Mouse (Mus musculus) heart, adult 2 months (tissue): Measurements from ENCODE around the gene 4931406P16Rik. TPM values are rescaled to one million over a fixed set of nuclear protein-coding genes. Genes with fewer than 3 reads are reported as not detected.

Source experiments
- DNase-seq, 2 experiments: peaks; one replicate each; pipeline ENCODE4 v3.0.0; 2021
- H3K27ac ChIP-seq: fragments of 200-600 bp; 2 replicates; pipeline ENCODE4 v1.8.1; 2022
- H3K27me3 ChIP-seq: fragments of 200-500 bp; 2 replicates; pipeline ENCODE4 v1.6.1; 2012; ENCODE audit warnings: mild to moderate bottlenecking, low read length, inconsistent platforms, mixed read lengths; ENCODE audit not compliant: control insufficient read depth, insufficient read depth
- H3K36me3 ChIP-seq: fragments of 200-500 bp; 2 replicates; pipeline ENCODE4 v1.6.1; 2012; ENCODE audit warnings: low read length, inconsistent platforms; ENCODE audit not compliant: control insufficient read depth, insufficient read depth
- H3K4me1 ChIP-seq: fragments of 200-500 bp; 2 replicates; pipeline ENCODE4 v1.6.1; 2011; ENCODE audit warnings: low read length; ENCODE audit not compliant: control insufficient read depth, insufficient read depth
- H3K4me3 ChIP-seq: fragments of 200-600 bp; 2 replicates; pipeline ENCODE4 v1.8.1; 2022
- H3K79me2 ChIP-seq: fragments of 200-500 bp; replicated peaks from 2 replicates; pipeline ENCODE4 v1.6.1; 2012; ENCODE audit warnings: mild to moderate bottlenecking, inconsistent platforms, low read length, moderate library complexity, mixed read lengths; ENCODE audit not compliant: control insufficient read depth, insufficient read depth
- H3K9ac ChIP-seq: fragments of 200-500 bp; 2 replicates; pipeline ENCODE4 v1.6.1; 2012; ENCODE audit warnings: low read depth, mild to moderate bottlenecking, control low read depth, inconsistent platforms, low read length, mixed read lengths
- CTCF ChIP-seq: fragments of 200-600 bp; IDR thresholded peaks from 2 replicates; pipeline ENCODE4 v1.8.1; 2022; ENCODE audit warnings: antibody characterized with exemption, mild to moderate bottlenecking, moderate library complexity
- EP300 ChIP-seq: fragments of 200-500 bp; IDR thresholded peaks from 2 replicates; pipeline ENCODE4 v1.6.1; 2011; ENCODE audit warnings: low read depth, low read length, control low read depth; ENCODE audit not compliant: insufficient read depth
- POLR2A ChIP-seq: fragments of 200-500 bp; IDR thresholded peaks from 2 replicates; pipeline ENCODE4 v1.6.1; 2011; ENCODE audit warnings: mild to moderate bottlenecking, low read depth, low read length, control low read depth; ENCODE audit not compliant: insufficient read depth
- WGBS: fragments of 180-500 bp; shearing (Covaris S2); methylation state at CpG from one replicate; pipeline ENCODE4 v1.1.7; 2018; 5-methylcytosine and 5-hydroxymethylcytosine counted together
- intact Hi-C: fragments of 180-260 bp; cut with DNase I; formaldehyde crosslinking; loops from one replicate; pipeline ENCODE4 v1.15.1; 2025
- polyA plus RNA-seq: library from polyadenylated mRNA; depleted of rRNA; stranded (reverse); fragments of >200 nt; gene quantifications from 2 replicates; pipeline ENCODE4 v1.2.3, GENCODE M21; 2012; rRNA removed
- total RNA-seq, 2 experiments: library from RNA; stranded (reverse); gene quantifications; 2 replicates each; pipeline ENCODE4 v1.2.3; 2021

The 4931406P16Rik gene
- total and polyA plus RNA-seq, 3 experiments: 24.9 to 44.1 (median 40.7) TPM

DNA sequence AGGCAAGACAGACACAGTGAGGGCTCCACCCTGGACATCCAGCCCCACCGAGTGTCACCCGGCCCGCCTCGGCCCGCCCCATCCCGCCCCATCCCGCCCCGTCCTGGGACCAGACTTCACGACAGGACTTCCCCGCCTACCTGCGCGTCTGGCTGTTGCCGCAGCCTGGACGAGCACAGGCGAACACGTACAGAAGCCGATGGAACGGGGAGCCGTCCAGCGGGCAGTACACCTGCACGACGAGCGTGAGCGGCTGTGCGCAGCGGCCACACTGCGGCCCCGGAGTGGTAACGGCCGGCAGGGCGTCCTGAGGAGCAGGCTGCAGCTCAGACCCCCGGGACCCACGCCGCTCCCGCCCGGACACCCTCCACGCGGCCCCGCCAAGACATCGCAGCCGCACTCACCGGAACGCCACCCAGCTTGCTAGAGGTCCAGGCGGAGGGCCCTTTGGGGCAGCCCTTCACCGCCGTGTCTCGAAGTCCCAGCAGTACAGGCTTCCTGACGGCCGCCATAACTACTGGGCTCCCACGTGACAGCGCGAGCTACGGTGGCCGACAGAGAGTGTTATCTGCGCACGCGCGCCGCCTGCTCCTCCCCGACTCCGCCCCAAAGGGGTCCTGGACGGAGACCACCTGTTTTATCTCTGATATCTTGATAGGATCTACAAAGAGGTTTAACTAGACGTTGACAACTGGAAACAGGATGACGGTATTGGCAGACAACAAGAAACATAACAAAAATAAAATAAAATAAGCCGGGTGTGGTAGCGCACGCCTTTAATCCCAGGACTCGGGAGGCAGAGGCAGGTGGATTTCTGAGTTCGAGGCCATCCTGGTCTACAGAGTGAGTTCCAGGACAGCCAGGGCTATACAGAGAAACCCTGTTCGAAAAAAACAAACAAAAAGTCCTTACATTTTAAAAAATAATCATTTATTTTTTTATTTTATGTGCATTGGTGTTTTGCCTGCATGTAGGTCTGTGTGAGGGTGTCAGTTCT is 116.9 kb downstream of the 4931406P16Rik start, which contains the start of gene Pdcd2l:
Gene Pdcd2l, minus strand, starts transcription at position 530 of the 997 bp plus-strand sequence.
- peak; percentile 72; the same call in 1 of the 2 replicates for TF ChIP-seq POLR2A
- TF ChIP-seq EP300: 0 out of 2 replicates have a peak, but pooled peaks have one; percentile 46
- TF ChIP-seq CTCF: no peak
- no peaks in the 10 kb centered on the region; the same call in 1 of the 2 replicates for H3K36me3 ChIP-seq
- H3K4me1 ChIP-seq: no peaks in the 10 kb centered on the region
- H3K9ac ChIP-seq: peak within 1 kb of the TSS; percentile 97
- H3K79me2 ChIP-seq: peaks cover 3% of the 10 kb centered on the region; the same call in 1 of the 2 replicates
- peak; percentile 91 to 96 for DNase-seq
- under 1% methylated on average over 70 of the region's 70 CpGs for WGBS
- intact Hi-C loops: loop anchor here (2.0 kb wide), 2 partner anchors 28 to 34 kb away; partner anchors contain the start of genes Gpi1 and Uba2
- H3K27ac ChIP-seq: peak within 1 kb of the TSS; percentile 81
- peak within 1 kb of the TSS; percentile 93 for H3K4me3 ChIP-seq
- H3K27me3 ChIP-seq: no peaks in the 10 kb centered on the region

DNA sequence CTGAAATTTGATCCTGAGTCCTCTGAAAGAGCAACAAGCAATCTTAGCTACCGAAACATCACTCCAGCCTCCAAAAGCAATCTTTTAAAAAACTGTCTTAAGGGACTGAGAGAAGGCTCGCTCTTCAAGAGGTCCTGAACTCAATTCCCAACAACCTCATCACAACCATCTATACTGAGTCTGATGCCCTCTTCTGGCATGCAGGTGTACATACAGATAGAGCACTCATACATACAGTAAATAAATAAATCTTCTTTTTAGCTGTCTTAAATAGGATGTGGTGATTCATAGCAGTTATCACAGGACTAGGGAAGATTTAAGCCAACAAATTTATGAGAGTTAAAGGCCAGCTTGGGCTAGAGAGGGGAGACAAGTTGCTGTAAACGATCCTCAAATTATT is 117.7 kb downstream of the 4931406P16Rik start:
- intact Hi-C loops: loop anchor here (2.0 kb wide), 2 partner anchors 27 to 35 kb away; partner anchors contain the start of genes Gpi1 and Uba2
- H3K27ac ChIP-seq: peak overlapping the region; percentile 81

DNA sequence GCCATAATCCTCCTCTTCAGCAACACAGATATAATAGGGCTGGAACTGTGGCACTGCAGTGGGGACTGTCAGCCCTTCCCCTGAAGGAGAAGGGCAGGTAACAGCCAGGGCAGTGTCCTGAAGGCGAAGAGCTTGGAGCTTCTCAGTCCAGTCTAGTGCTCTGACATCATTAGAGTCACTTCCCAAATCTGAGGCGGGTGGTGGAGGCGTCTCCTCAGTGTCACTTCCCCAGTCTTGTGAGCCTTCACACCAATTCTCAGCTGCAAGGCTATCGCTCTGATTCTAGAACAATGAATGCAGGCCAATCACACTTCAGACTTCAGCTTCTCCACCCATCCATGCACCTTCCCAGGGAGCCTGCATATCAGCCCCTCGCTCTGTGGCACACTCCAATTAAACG is 120.5 kb downstream of the 4931406P16Rik start:
- Histone ChIP-seq H3K4me1 (no peaks in the 10 kb centered on the region), H3K27me3 (no peaks in the 10 kb centered on the region), H3K4me3 (no peak overlapping the region), H3K36me3 (no peaks in the 10 kb centered on the region), H3K27ac (no peak overlapping the region), H3K9ac (no peak overlapping the region), H3K79me2 (peaks cover 3% of the 10 kb centered on the region; the same call in 1 of the 2 replicates)
- intact Hi-C loops: no loop called here
- 82% methylated on average over 6 of the region's 6 CpGs for whole genome bisulfite sequencing
- TF ChIP-seq CTCF: no peak
- TF ChIP-seq POLR2A: no peak
- DNase-seq: no peak

More for the DNA sequence above, 117.7 kb downstream of the 4931406P16Rik start:
- Histone ChIP-seq H3K4me3 (peak overlapping the region; percentile 93), H3K9ac (peak overlapping the region; percentile 97), H3K27me3 (no peaks in the 10 kb centered on the region), H3K79me2 (peaks cover 3% of the 10 kb centered on the region; the same call in 1 of the 2 replicates), H3K36me3 (no peaks in the 10 kb centered on the region), H3K4me1 (no peaks in the 10 kb centered on the region)
- WGBS: 49% methylated on average over 3 of the region's 3 CpGs
- DNase-seq: no peak
- TF ChIP-seq POLR2A: no peak
- no peak for TF ChIP-seq EP300
- peak; percentile 55 for TF ChIP-seq CTCF

DNA sequence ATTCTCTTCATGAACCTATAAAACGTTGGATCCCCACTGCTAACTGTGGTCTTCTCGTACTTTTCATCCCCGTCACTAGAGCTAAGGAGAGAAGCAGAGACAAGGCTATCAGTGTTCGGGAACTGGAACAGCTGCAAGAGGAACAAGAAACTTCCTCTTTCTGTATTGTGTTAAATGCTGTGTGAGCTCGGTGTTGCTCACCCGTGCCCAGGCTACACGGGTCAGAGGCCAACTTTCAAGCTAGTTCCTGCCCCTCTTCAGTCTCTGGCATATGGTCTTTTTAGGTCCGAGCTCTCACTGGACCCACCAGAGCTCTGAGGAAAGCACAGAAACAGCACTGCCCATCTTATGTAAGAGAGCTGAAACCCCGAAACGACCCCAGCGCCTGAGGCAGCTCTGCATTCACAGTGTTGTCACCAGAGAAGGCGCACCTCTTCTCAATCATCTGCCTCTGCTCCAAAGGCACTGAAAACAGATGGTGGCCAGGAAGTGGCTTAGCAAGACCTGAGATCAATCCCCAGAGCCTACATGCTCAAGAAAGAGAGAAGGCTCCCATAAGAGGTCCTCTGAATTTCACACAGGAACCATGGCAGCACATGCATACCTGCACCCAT is 123.9 kb downstream of the 4931406P16Rik start:
- no peak overlapping the region for H3K27ac ChIP-seq
- H3K9ac ChIP-seq: no peak overlapping the region
- no peak for TF ChIP-seq CTCF
- TF ChIP-seq EP300: no peak
- TF ChIP-seq POLR2A: no peak
- H3K36me3 ChIP-seq: no peaks in the 10 kb centered on the region
- H3K79me2 ChIP-seq: no peaks in the 10 kb centered on the region
- H3K4me3 ChIP-seq: no peak overlapping the region
- no peaks in the 10 kb centered on the region for H3K4me1 ChIP-seq
- intact Hi-C loops: no loop called here
- 81% methylated on average over 12 of the region's 12 CpGs for WGBS
- no peaks in the 10 kb centered on the region for H3K27me3 ChIP-seq
- peak in 1 of 2 experiments; percentile 33 for DNase-seq

Other genes starting within 250 kb of the 4931406P16Rik start
- not detected for gene Scgb1b30, start 218.1 kb downstream of the 4931406P16Rik start, total RNA-seq
- not detected in 2 replicates for gene Scgb1b30, start 218.1 kb downstream of the 4931406P16Rik start, polyA plus RNA-seq
- gene Wtip, start 180.3 kb downstream of the 4931406P16Rik start, total RNA-seq: 10 to 100 TPM in 1 of 2 experiments, 1 to 10 TPM in 1; 9.7 to 10.6 TPM
- gene Wtip, start 180.3 kb downstream of the 4931406P16Rik start, polyA plus RNA-seq: 12.1 and 16.8 TPM in 2 replicates
- 10 to 100 TPM; 29.9 to 32.9 TPM for gene Uba2, start 144.0 kb downstream of the 4931406P16Rik start, total RNA-seq
- 19.5 and 38.6 TPM in 2 replicates for gene Uba2, start 144.0 kb downstream of the 4931406P16Rik start, polyA plus RNA-seq
- gene Pdcd2l, start 116.9 kb downstream of the 4931406P16Rik start, total RNA-seq: 10 to 100 TPM; 14.8 to 20.6 TPM
- 18.8 and 30.0 TPM in 2 replicates for gene Pdcd2l, start 116.9 kb downstream of the 4931406P16Rik start, polyA plus RNA-seq
- gene Gpi1, start 83.2 kb downstream of the 4931406P16Rik start, total RNA-seq: 100 to 1,000 TPM; 480 to 591 TPM
- 442 and 488 TPM in 2 replicates for gene Gpi1, start 83.2 kb downstream of the 4931406P16Rik start, polyA plus RNA-seq
- not detected for gene Gm6096, start 62.5 kb downstream of the 4931406P16Rik start, total RNA-seq
- not detected in 2 replicates for gene Gm6096, start 62.5 kb downstream of the 4931406P16Rik start, polyA plus RNA-seq
- gene Lsm14a, start 79.8 kb upstream of the 4931406P16Rik start, total RNA-seq: 10 to 100 TPM; 86.9 to 88.3 TPM
- gene Lsm14a, start 79.8 kb upstream of the 4931406P16Rik start, polyA plus RNA-seq: 42.9 and 68.7 TPM in 2 replicates